Mouse (Mus musculus) midbrain, postnatal 0 days (tissue): ENCODE results near the gene Cd44. TPM values are rescaled to one million over a fixed set of nuclear protein-coding genes. Genes with fewer than 3 reads are reported as not detected.
A peak's percentile ranks its signal among the peaks of the same experiment; 100 is the strongest.

Source experiments
- ATAC-seq: fragments of 200-750 bp; cut with Nextera tagmentation; 2 replicates; pipeline ENCODE4 v1.8.0; 2017; ENCODE audit warnings: moderate number of reproducible peaks, mild to moderate bottlenecking, moderate TSS enrichment, moderate library complexity; ENCODE audit not compliant: low FRiP score
- DNase-seq: peaks from one replicate; pipeline ENCODE4 v3.0.0-alpha.2; 2015; ENCODE audit warnings: low spot score
- H3K27ac ChIP-seq: fragments of 300-500 bp; sonication (generic); 2 replicates; pipeline ENCODE4 v1.5.1; 2014; ENCODE audit warnings: low read depth, mild to moderate bottlenecking, low read length, mixed read lengths
- H3K27me3 ChIP-seq: fragments of 300-500 bp; sonication (generic); 2 replicates; pipeline ENCODE4 v1.6.1; 2014; ENCODE audit warnings: low read length, control low read depth, mixed read lengths; ENCODE audit not compliant: insufficient read depth
- H3K36me3 ChIP-seq: fragments of 300-500 bp; sonication (generic); 2 replicates; pipeline ENCODE4 v1.6.1; 2014; ENCODE audit warnings: low read length, control low read depth, mixed read lengths; ENCODE audit not compliant: insufficient read depth
- H3K4me1 ChIP-seq: fragments of 300-500 bp; sonication (generic); 2 replicates; pipeline ENCODE4 v1.6.1; 2014; ENCODE audit warnings: mild to moderate bottlenecking, control low read depth, antibody characterized with exemption, low read length, mixed read lengths; ENCODE audit not compliant: insufficient read depth
- H3K4me2 ChIP-seq: fragments of 300-500 bp; sonication (generic); 2 replicates; pipeline ENCODE4 v1.6.1; 2014; ENCODE audit warnings: low read depth, mild to moderate bottlenecking, low read length, mixed read lengths; ENCODE audit not compliant: poor library complexity, severe bottlenecking
- H3K4me3 ChIP-seq: fragments of 300-500 bp; sonication (generic); 2 replicates; pipeline ENCODE4 v1.5.1; 2014; ENCODE audit warnings: low read depth, mild to moderate bottlenecking, low read length, moderate library complexity
- H3K9ac ChIP-seq: fragments of 300-500 bp; sonication (generic); replicated peaks from 2 replicates; pipeline ENCODE4 v1.6.1; 2014; ENCODE audit warnings: mild to moderate bottlenecking, low read length, moderate library complexity, mixed read lengths; ENCODE audit not compliant: poor library complexity, severe bottlenecking
- H3K9me3 ChIP-seq: fragments of 300-500 bp; sonication (generic); 2 replicates; pipeline ENCODE4 v1.6.1; 2016; ENCODE audit warnings: low read length, control low read depth
- CTCF ChIP-seq: IDR thresholded peaks from 2 replicates; pipeline ENCODE4 v1.5.1; 2016; ENCODE audit warnings: antibody characterized with exemption, mild to moderate bottlenecking
- WGBS: fragments of 180-500 bp; shearing (Covaris S2); extraction: QIAGEN DNeasy Blood & Tissue Kit; methylation state at CpG from one replicate; pipeline ENCODE4 v1.1.7; 2014; 5-methylcytosine and 5-hydroxymethylcytosine counted together
- polyA plus RNA-seq: library from polyadenylated mRNA; unstranded; fragments of >200 nt; fragmentation: Nextera tagmentation; extraction: Ambion mirVana; gene quantifications from 2 replicates; pipeline ENCODE4 v1.2.1, GENCODE M21; 2015
- total RNA-seq: library from RNA; depleted of rRNA; stranded (reverse); fragments of >200 nt; gene quantifications from 2 replicates; pipeline ENCODE4 v1.2.3, GENCODE M21; 2014

The Cd44 gene
- total and polyA plus RNA-seq, 2 experiments from 2014 or later = 3.4 to 6.2 TPM

- Histone ChIP-seq H3K27ac (no peak overlapping the region), H3K4me2 (no peak overlapping the region), H3K27me3 (no peaks in the 10 kb centered on the region), H3K9ac (no peak overlapping the region), H3K4me1 (no peaks in the 10 kb centered on the region), H3K36me3 (no peaks in the 10 kb centered on the region), H3K9me3 (no peaks in the 10 kb centered on the region), H3K4me3 (no peak overlapping the region)
- 42% methylated on average over 4 of the region's 4 CpGs for WGBS
- no peak for TF ChIP-seq CTCF
- DNase-seq (peak; percentile 52), ATAC-seq (no peak)
These were observed 27.6 kb downstream of the Cd44 start for GRCm38 (mm10) chr2:102873848-102874247.

- no peak overlapping the region for H3K9ac ChIP-seq
- no peak overlapping the region for H3K4me2 ChIP-seq
- no peak overlapping the region for H3K4me3 ChIP-seq
- no peak for TF ChIP-seq CTCF
- no peaks in the 10 kb centered on the region for H3K4me1 ChIP-seq
- ATAC-seq (no peak), DNase-seq (peak; percentile 31)
- no peaks in the 10 kb centered on the region for H3K27me3 ChIP-seq
- WGBS = 88% methylated on average over 4 of the region's 4 CpGs
- no peak overlapping the region for H3K27ac ChIP-seq
- no peaks in the 10 kb centered on the region for H3K36me3 ChIP-seq
- H3K9me3 ChIP-seq = no peaks in the 10 kb centered on the region
These were observed 28.3 kb downstream of the Cd44 start for GRCm38 (mm10) chr2:102873194-102873593.

- Histone ChIP-seq H3K4me3 (no peak overlapping the region), H3K9ac (no peak overlapping the region), H3K27ac (no peak overlapping the region), H3K4me2 (no peak overlapping the region), H3K4me1 (no peaks in the 10 kb centered on the region), H3K27me3 (no peaks in the 10 kb centered on the region), H3K9me3 (no peaks in the 10 kb centered on the region), H3K36me3 (no peaks in the 10 kb centered on the region)
- 92% methylated on average over 2 of the region's 2 CpGs for WGBS
- no peak for TF ChIP-seq CTCF
- no peak for ATAC-seq
- no peak for DNase-seq
These were observed 29.0 kb downstream of the Cd44 start for GRCm38 (mm10) chr2:102872436-102872835.

GRCm38 (mm10) chr2:102868444-102868843, 33.0 kb downstream of the Cd44 start:
- no peak for TF ChIP-seq CTCF
- Histone ChIP-seq H3K9me3 (no peaks in the 10 kb centered on the region), H3K36me3 (no peaks in the 10 kb centered on the region), H3K4me2 (no peak overlapping the region), H3K27ac (no peak overlapping the region), H3K9ac (no peak overlapping the region), H3K4me1 (no peaks in the 10 kb centered on the region), H3K4me3 (no peak overlapping the region), H3K27me3 (no peaks in the 10 kb centered on the region)
- DNase-seq (no peak), ATAC-seq (no peak)
- 75% methylated on average over 2 of the region's 2 CpGs for WGBS

- Histone ChIP-seq H3K4me3 (no peak overlapping the region), H3K27me3 (no peaks in the 10 kb centered on the region), H3K27ac (no peak overlapping the region), H3K4me2 (no peak overlapping the region), H3K36me3 (no peaks in the 10 kb centered on the region), H3K9me3 (no peaks in the 10 kb centered on the region), H3K9ac (no peak overlapping the region), H3K4me1 (no peaks in the 10 kb centered on the region)
- ATAC-seq (no peak), DNase-seq (no peak)
- no peak for TF ChIP-seq CTCF
- WGBS = 42% methylated on average over 6 of the region's 6 CpGs
These were observed 33.9 kb downstream of the Cd44 start for GRCm38 (mm10) chr2:102867396-102868088.

GRCm38 (mm10) chr2:102866594-102866993, 34.9 kb downstream of the Cd44 start:
- Histone ChIP-seq H3K9me3 (no peaks in the 10 kb centered on the region), H3K27me3 (no peaks in the 10 kb centered on the region), H3K4me3 (no peak overlapping the region), H3K27ac (no peak overlapping the region), H3K4me1 (no peaks in the 10 kb centered on the region), H3K4me2 (no peak overlapping the region), H3K9ac (no peak overlapping the region), H3K36me3 (no peaks in the 10 kb centered on the region)
- no peak for TF ChIP-seq CTCF
- DNase-seq (no peak), ATAC-seq (no peak)
- WGBS = 38% methylated on average over 1 of the region's 1 CpGs
